Mouse (Mus musculus): ENCODE measurements around the gene Cckar.

DNA sequence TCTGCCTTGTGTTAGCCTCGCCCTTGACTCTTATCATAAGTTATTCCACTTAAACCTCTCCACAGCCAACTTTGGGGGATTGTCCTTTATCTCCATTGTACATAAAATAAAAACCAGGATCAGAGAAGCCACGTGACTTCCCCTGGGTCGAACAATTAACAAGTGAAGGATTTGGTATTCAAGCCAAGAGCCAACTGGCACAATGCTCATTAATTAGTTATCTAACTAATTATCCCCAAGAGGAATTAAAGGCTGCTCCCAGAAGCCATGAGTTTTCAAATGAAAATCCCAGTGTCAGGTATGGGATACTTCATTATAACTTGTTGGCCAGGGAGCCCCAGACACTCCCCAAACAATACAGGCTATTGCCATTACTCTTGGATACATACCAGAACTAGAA lies 23.6 kb downstream of the Cckar start:
- no peak for TF ChIP-seq GATA1 (IDR thresholded peaks at IDR 0.05; ENCODE audit: borderline replicate concordance, low read length)
- no peak for TF ChIP-seq FLI1 (IDR thresholded peaks at IDR 0.05; ENCODE audit: low read length)

Measured in megakaryocyte, embryonic 14.5 days (primary cell).